Mouse (Mus musculus) activated CD4-positive, CD25-positive, alpha-beta regulatory T cell, adult 9 weeks (primary cell): ENCODE measurements around the gene Paqr4. TPM values are rescaled to one million over a fixed set of nuclear protein-coding genes. Genes with fewer than 3 reads are reported as not detected.

Source experiments
- polyA plus RNA-seq: library from polyadenylated mRNA; unstranded; fragments of 100-300 nt; shearing (Covaris generic); gene quantifications from one replicate; pipeline ENCODE4 v1.2.1, GENCODE M21; 2017

The Paqr4 gene
- 8.8 TPM for polyA plus RNA-seq

GRCm38 (mm10) chr17:23740598-23741021, at the start of gene Paqr4:
Gene Paqr4 (minus strand): TSS chr17:23740867.

GRCm38 (mm10) chr17:23785561-23786471, 45.1 kb upstream of the Paqr4 start, which contains the start of gene Flywch2:
Gene Flywch2 (minus strand): TSS chr17:23786081.

GRCm38 (mm10) chr17:23771284-23772218, 30.9 kb upstream of the Paqr4 start, which contains the start of gene Flywch1:
Gene Flywch1 (minus strand): TSS chr17:23771602.

GRCm38 (mm10) chr17:23745301-23746251, 4.9 kb upstream of the Paqr4 start, which contains the start of gene Kremen2:
Gene Kremen2 (minus strand): TSS chr17:23745833.

GRCm38 (mm10) chr17:23725999-23726757, 14.5 kb downstream of the Paqr4 start, which contains the start of gene Pkmyt1:
Gene Pkmyt1 (plus strand): TSS chr17:23726336.

GRCm38 (mm10) chr17:23722376-23723125, 18.1 kb downstream of the Paqr4 start, which contains the start of gene 1520401A03Rik:
Gene 1520401A03Rik (minus strand): TSS chr17:23722783.

Other genes with a start within 250 kb of the Paqr4 start
- gene Zfp213, start 176.6 kb downstream of the Paqr4 start, polyA plus RNA-seq: 14.2 TPM
- not detected for gene Zfp13, start 141.4 kb downstream of the Paqr4 start, polyA plus RNA-seq
- gene Zscan10, start 140.0 kb downstream of the Paqr4 start, polyA plus RNA-seq: 0.89 TPM
- 0.60 TPM for gene Mmp25, start 95.6 kb downstream of the Paqr4 start, polyA plus RNA-seq
- gene Bicdl2, start 80.4 kb downstream of the Paqr4 start, polyA plus RNA-seq: not detected
- gene Hcfc1r1, start 67.3 kb downstream of the Paqr4 start, polyA plus RNA-seq: 64.9 TPM
- 31.2 TPM for gene Thoc6, start 67.0 kb downstream of the Paqr4 start, polyA plus RNA-seq
- 6.5 TPM for gene Tnfrsf12a, start 63.4 kb downstream of the Paqr4 start, polyA plus RNA-seq
- gene Cldn6, start 61.6 kb downstream of the Paqr4 start, polyA plus RNA-seq: not detected
- gene Cldn9, start 56.8 kb downstream of the Paqr4 start, polyA plus RNA-seq: not detected
- not detected for gene 1520401A03Rik, start 18.1 kb downstream of the Paqr4 start, polyA plus RNA-seq
- gene Pkmyt1, start 14.5 kb downstream of the Paqr4 start, polyA plus RNA-seq: 19.9 TPM
- 5.7 TPM for gene Kremen2, start 5.0 kb upstream of the Paqr4 start, polyA plus RNA-seq
- 31.6 TPM for gene Flywch1, start 30.7 kb upstream of the Paqr4 start, polyA plus RNA-seq
- 4.9 TPM for gene Flywch2, start 45.2 kb upstream of the Paqr4 start, polyA plus RNA-seq
- 454 TPM for gene Srrm2, start 49.7 kb upstream of the Paqr4 start, polyA plus RNA-seq
- gene Elob, start 88.3 kb upstream of the Paqr4 start, polyA plus RNA-seq: 708 TPM
- 0.49 TPM for gene Prss33, start 95.2 kb upstream of the Paqr4 start, polyA plus RNA-seq
- gene Prss32, start 103.0 kb upstream of the Paqr4 start, polyA plus RNA-seq: not detected
- 5.6 TPM for gene Prss41, start 103.3 kb upstream of the Paqr4 start, polyA plus RNA-seq
- not detected for gene Prss21, start 127.2 kb upstream of the Paqr4 start, polyA plus RNA-seq
- not detected for gene Dcpp1, start 140.0 kb upstream of the Paqr4 start, polyA plus RNA-seq
- not detected for gene Dcpp2, start 140.0 kb upstream of the Paqr4 start, polyA plus RNA-seq
- not detected for gene Dcpp3, start 176.6 kb upstream of the Paqr4 start, polyA plus RNA-seq
- gene Sbp, start 200.8 kb upstream of the Paqr4 start, polyA plus RNA-seq: not detected
- gene Sbpl, start 214.4 kb upstream of the Paqr4 start, polyA plus RNA-seq: not detected
- 0.61 TPM for gene Prss30, start 239.7 kb upstream of the Paqr4 start, polyA plus RNA-seq